Mouse (Mus musculus): Measurements from ENCODE around the gene Hmgn2. TPM values are rescaled to one million over a fixed set of nuclear protein-coding genes. Genes with fewer than 3 reads are reported as not detected.
"Not testable (repeated sequence)": the region's sequence is repeated elsewhere in the genome, so short reads cannot be mapped to it uniquely, and the experiment has no call there.

Gene Hmgn2
- total and polyA plus RNA-seq, 3 experiments: 125 to 230 (median 186) TPM

- H3K9me3 ChIP-seq (replicated peaks; ENCODE audit: insufficient read depth, low read length): no peaks in the 10 kb centered on the region
- peaks cover under 1 to 3% of the 10 kb centered on the region in 2 experiments; a peak in 3 of 4 replicates for H3K36me3 ChIP-seq (ENCODE audit: control insufficient read depth in 1 of 2, insufficient read depth in 2 of 2, low read length in 2 of 2)
- no peak overlapping the region for H3K27ac ChIP-seq (ENCODE audit: control insufficient read depth, low read depth, low read length)
- no peak overlapping the region for H3K4me3 ChIP-seq (ENCODE audit: control insufficient read depth in 1 of 2, insufficient read depth in 1 of 2, low read depth in 2 of 2, low read length in 2 of 2)
- peaks cover 3% of the 10 kb centered on the region; the same call in 1 of the 2 replicates for H3K79me2 ChIP-seq (ENCODE audit: control insufficient read depth, insufficient read depth, low read length, poor library complexity)
- H3K9ac ChIP-seq (ENCODE audit: control insufficient read depth, low read depth, low read length, poor library complexity, severe bottlenecking): no peak overlapping the region
- H3K4me1 ChIP-seq (ENCODE audit: control insufficient read depth in 1 of 2, insufficient read depth in 2 of 2, low read length in 2 of 2): 0 out of 4 replicates have a peak, but pooled peaks cover 0 to 3% of the 10 kb centered on the region in 2 experiments
- no peaks in the 10 kb centered on the region for H3K27me3 ChIP-seq (ENCODE audit: control insufficient read depth in 1 of 2, insufficient read depth in 2 of 2, low read length in 2 of 2)
- TF ChIP-seq MAFK (IDR thresholded peaks at IDR 0.05; ENCODE audit: borderline replicate concordance, low read depth, low read length) (no peak), POLR2AphosphoS2 (IDR thresholded peaks at IDR 0.05; ENCODE audit: low read length) (no peak), USF2 (IDR thresholded peaks at IDR 0.05; ENCODE audit: borderline replicate concordance in 1 of 2, insufficient read depth in 1 of 2, low read depth in 1 of 2, low read length in 2 of 2) (no peak), USF1 (IDR thresholded peaks at IDR 0.05; ENCODE audit: low read depth, low read length) (no peak), MAZ (IDR thresholded peaks at IDR 0.05; ENCODE audit: low read depth, low read length) (no peak), CHD1 (IDR thresholded peaks at IDR 0.05; ENCODE audit: low read depth, low read length) (no peak), EP300 (IDR thresholded peaks at IDR 0.05; ENCODE audit: low read depth in 1 of 2, low read length in 2 of 2) (no peak), ZC3H11A (IDR thresholded peaks at IDR 0.05; ENCODE audit: low read depth, low read length) (no peak), E2F4 (IDR thresholded peaks at IDR 0.05; ENCODE audit: borderline replicate concordance, low read depth, low read length) (no peak)
- no peak for DNase-seq (ENCODE audit: low read depth, low spot score)
Measured at GRCm38 (mm10) chr4:133994697-133995096, 26.2 kb upstream of the Hmgn2 start.

GRCm38 (mm10) chr4:133991087-133991660, 22.7 kb upstream of the Hmgn2 start:
- TF ChIP-seq EP300 (IDR thresholded peaks at IDR 0.05; ENCODE audit: low read depth in 1 of 2, low read length in 2 of 2) (no peak), TBP (IDR thresholded peaks at IDR 0.05; ENCODE audit: low read depth, low read length) (no peak), USF1 (IDR thresholded peaks at IDR 0.05; ENCODE audit: low read depth, low read length) (no peak), ZMIZ1 (IDR thresholded peaks at IDR 0.05; ENCODE audit: low read depth, low read length) (no peak)
- Histone ChIP-seq H3K36me3 (ENCODE audit: control insufficient read depth in 1 of 2, insufficient read depth in 2 of 2, low read length in 2 of 2) (no peaks in the 10 kb centered on the region), H3K9me3 (replicated peaks; ENCODE audit: insufficient read depth, low read length) (no peaks in the 10 kb centered on the region), H3K27ac (ENCODE audit: control insufficient read depth, low read depth, low read length) (no peak overlapping the region), H3K4me1 (ENCODE audit: control insufficient read depth in 1 of 2, insufficient read depth in 2 of 2, low read length in 2 of 2) (no peaks in the 10 kb centered on the region), H3K4me3 (ENCODE audit: control insufficient read depth in 1 of 2, insufficient read depth in 1 of 2, low read depth in 2 of 2, low read length in 2 of 2) (no peak overlapping the region), H3K27me3 (ENCODE audit: control insufficient read depth in 1 of 2, insufficient read depth in 2 of 2, low read length in 2 of 2) (no peaks in the 10 kb centered on the region), H3K9ac (ENCODE audit: control insufficient read depth, low read depth, low read length, poor library complexity, severe bottlenecking) (no peak overlapping the region), H3K79me2 (ENCODE audit: control insufficient read depth, insufficient read depth, low read length, poor library complexity) (no peaks in the 10 kb centered on the region)
- DNase-seq (ENCODE audit: low read depth, low spot score): no peak

- H3K9me3 ChIP-seq (replicated peaks; ENCODE audit: insufficient read depth, low read length): no peaks in the 10 kb centered on the region
- DNase-seq (ENCODE audit: low read depth, low spot score): no peak
- TF ChIP-seq E2F4 (IDR thresholded peaks at IDR 0.05; ENCODE audit: borderline replicate concordance, low read depth, low read length): no peak
- no peak for TF ChIP-seq POLR2A (IDR thresholded peaks at IDR 0.05; ENCODE audit: control insufficient read depth in 1 of 2, insufficient read depth in 1 of 2, low read depth in 1 of 2, low read length in 2 of 2, poor library complexity in 1 of 2)
- TF ChIP-seq SIN3A (IDR thresholded peaks at IDR 0.05; ENCODE audit: low read length): no peak
- TF ChIP-seq HCFC1 (IDR thresholded peaks at IDR 0.05; ENCODE audit: low read depth, low read length): no peak
- TF ChIP-seq USF1 (IDR thresholded peaks at IDR 0.05; ENCODE audit: low read depth, low read length): no peak
- TF ChIP-seq MYB (IDR thresholded peaks at IDR 0.05; ENCODE audit: low read depth, low read length): no peak
- no peak for TF ChIP-seq MAX (IDR thresholded peaks at IDR 0.05; ENCODE audit: low read length)
- no peak for TF ChIP-seq ETS1 (IDR thresholded peaks at IDR 0.05; ENCODE audit: low read depth, low read length)
- no peak for TF ChIP-seq ZC3H11A (IDR thresholded peaks at IDR 0.05; ENCODE audit: low read depth, low read length)
- TF ChIP-seq NELFE (IDR thresholded peaks at IDR 0.05; ENCODE audit: low read depth, low read length): no peak
- TF ChIP-seq SMC3 (IDR thresholded peaks at IDR 0.05; ENCODE audit: low read depth, low read length): no peak
- no peak overlapping the region for H3K9ac ChIP-seq (ENCODE audit: control insufficient read depth, low read depth, low read length, poor library complexity, severe bottlenecking)
- no peaks in the 10 kb centered on the region for H3K79me2 ChIP-seq (ENCODE audit: control insufficient read depth, insufficient read depth, low read length, poor library complexity)
- no peaks in the 10 kb centered on the region for H3K36me3 ChIP-seq (ENCODE audit: control insufficient read depth in 1 of 2, insufficient read depth in 2 of 2, low read length in 2 of 2)
- H3K27ac ChIP-seq (ENCODE audit: control insufficient read depth, low read depth, low read length): no peak overlapping the region
- no peaks in the 10 kb centered on the region for H3K4me1 ChIP-seq (ENCODE audit: control insufficient read depth in 1 of 2, insufficient read depth in 2 of 2, low read length in 2 of 2)
- no peaks in the 10 kb centered on the region for H3K27me3 ChIP-seq (ENCODE audit: control insufficient read depth in 1 of 2, insufficient read depth in 2 of 2, low read length in 2 of 2)
- no peak overlapping the region for H3K4me3 ChIP-seq (ENCODE audit: control insufficient read depth in 1 of 2, insufficient read depth in 1 of 2, low read depth in 2 of 2, low read length in 2 of 2)
Measured at GRCm38 (mm10) chr4:133990035-133990434, 21.6 kb upstream of the Hmgn2 start.

- H3K4me3 ChIP-seq (ENCODE audit: control insufficient read depth in 1 of 2, insufficient read depth in 1 of 2, low read depth in 2 of 2, low read length in 2 of 2); H3K79me2 ChIP-seq (ENCODE audit: control insufficient read depth, insufficient read depth, low read length, poor library complexity); H3K4me1 ChIP-seq (ENCODE audit: control insufficient read depth in 1 of 2, insufficient read depth in 2 of 2, low read length in 2 of 2); H3K36me3 ChIP-seq (ENCODE audit: control insufficient read depth in 1 of 2, insufficient read depth in 2 of 2, low read length in 2 of 2); H3K9ac ChIP-seq (ENCODE audit: control insufficient read depth, low read depth, low read length, poor library complexity, severe bottlenecking); H3K9me3 ChIP-seq (replicated peaks; ENCODE audit: insufficient read depth, low read length); DNase-seq (ENCODE audit: low read depth, low spot score); H3K27me3 ChIP-seq (ENCODE audit: control insufficient read depth in 1 of 2, insufficient read depth in 2 of 2, low read length in 2 of 2); H3K27ac ChIP-seq (ENCODE audit: control insufficient read depth, low read depth, low read length): not testable (repeated sequence)
Measured at GRCm38 (mm10) chr4:133988289-133988688, 19.8 kb upstream of the Hmgn2 start.
